Mouse (Mus musculus) kidney, adult 2 months (tissue): ENCODE results near the gene Spry2. TPM values are rescaled to one million over a fixed set of nuclear protein-coding genes. Genes with fewer than 3 reads are reported as not detected.

Experiments
- DNase-seq: peaks from one replicate; pipeline ENCODE4 v3.0.0; 2021
- H3K27ac ChIP-seq: fragments of 200-500 bp; 2 replicates; pipeline ENCODE4 v1.5.1; 2012; ENCODE audit warnings: low read depth, low read length, control low read depth, inconsistent platforms; ENCODE audit not compliant: insufficient read depth
- H3K27me3 ChIP-seq: fragments of 200-500 bp; replicated peaks from 2 replicates; pipeline ENCODE4 v1.6.1; 2012; ENCODE audit warnings: mild to moderate bottlenecking, moderate library complexity, low read length, inconsistent platforms; ENCODE audit not compliant: control insufficient read depth, insufficient read depth
- H3K36me3 ChIP-seq: fragments of 200-500 bp; 2 replicates; pipeline ENCODE4 v1.6.1; 2012; ENCODE audit warnings: mild to moderate bottlenecking, moderate library complexity, low read length, inconsistent platforms; ENCODE audit not compliant: control insufficient read depth, insufficient read depth
- H3K4me1 ChIP-seq: fragments of 200-500 bp; 2 replicates; pipeline ENCODE4 v1.6.1; 2011; ENCODE audit warnings: low read length; ENCODE audit not compliant: control insufficient read depth, insufficient read depth
- H3K4me3 ChIP-seq: fragments of 200-500 bp; 2 replicates; pipeline ENCODE4 v1.5.1; 2011; ENCODE audit warnings: mild to moderate bottlenecking, low read depth, low read length, control low read depth; ENCODE audit not compliant: insufficient read depth
- CTCF ChIP-seq: fragments of 200-500 bp; conservative IDR thresholded peaks from 2 replicates; pipeline ENCODE4 v1.5.1; 2011; ENCODE audit warnings: low read depth, mild to moderate bottlenecking, control low read depth, low read length, moderate library complexity, mixed read lengths; ENCODE audit not compliant: insufficient read depth, insufficient read length
- POLR2A ChIP-seq: fragments of 200-500 bp; IDR thresholded peaks from one replicate; pipeline ENCODE4 v1.6.1; 2011; ENCODE audit warnings: low read depth, low read length, control low read depth
- WGBS: fragments of 180-500 bp; shearing (Covaris S2); methylation state at CpG from one replicate; pipeline ENCODE4 v1.1.7; 2018; 5-methylcytosine and 5-hydroxymethylcytosine counted together
- polyA plus RNA-seq: library from polyadenylated mRNA; depleted of rRNA; stranded (reverse); fragments of >200 nt; gene quantifications from 2 replicates; pipeline ENCODE4 v1.2.3, GENCODE M21; 2012

The Spry2 gene
- polyA plus RNA-seq, 1 experiment = 14.3 TPM

DNA sequence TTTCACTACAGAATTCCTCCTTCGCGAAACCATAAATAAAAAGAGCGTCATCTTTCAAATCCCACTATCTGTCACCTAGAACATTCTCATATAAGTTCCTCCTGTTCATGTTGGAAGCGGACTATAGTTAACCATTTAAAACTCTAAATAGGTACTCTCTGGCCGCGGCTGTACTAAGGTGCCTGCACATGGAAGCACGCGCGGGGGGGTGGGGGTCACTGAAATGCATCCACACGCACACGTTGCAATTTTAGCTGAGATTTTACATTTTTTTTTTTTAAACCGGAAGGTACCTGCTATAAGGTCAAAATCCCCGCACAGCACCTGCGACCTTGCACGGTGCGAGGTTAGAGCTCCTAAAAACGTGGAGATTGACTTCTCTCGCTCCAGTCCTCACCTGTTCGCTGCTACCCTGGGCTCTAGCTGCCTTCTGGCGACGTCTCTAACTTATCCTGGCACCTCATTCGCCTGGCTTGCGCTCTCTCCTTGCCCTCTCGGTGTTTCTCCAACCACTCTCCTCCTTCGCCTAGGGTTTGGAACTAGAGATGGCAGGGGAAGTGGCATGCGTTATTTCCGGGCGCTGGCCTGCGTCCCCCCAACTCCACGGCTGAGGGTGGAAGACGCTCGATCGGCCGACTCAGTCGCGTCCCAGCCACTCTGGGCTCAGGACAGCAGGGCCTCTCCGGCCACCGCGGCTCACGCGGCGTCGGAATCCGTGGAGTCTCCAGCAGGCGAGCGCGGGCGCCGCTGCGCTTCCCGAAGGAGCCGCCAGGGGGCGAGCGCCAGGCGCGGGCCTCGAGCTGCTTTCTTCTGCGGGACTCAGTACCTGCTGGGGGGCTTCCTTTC is 1.9 kb upstream of the Spry2 start:
- Histone ChIP-seq H3K4me1 (no peaks in the 10 kb centered on the region; the same call in 1 of the 2 replicates), H3K27ac (peak overlapping the region; percentile 99), H3K4me3 (peak overlapping the region; percentile 61), H3K36me3 (no peaks in the 10 kb centered on the region), H3K27me3 (no peaks in the 10 kb centered on the region)
- TF ChIP-seq POLR2A (peak; percentile 56), CTCF (peak; percentile 63)
- DNase-seq = peak; percentile 93
- WGBS = under 1% methylated on average over 58 of the region's 58 CpGs

DNA sequence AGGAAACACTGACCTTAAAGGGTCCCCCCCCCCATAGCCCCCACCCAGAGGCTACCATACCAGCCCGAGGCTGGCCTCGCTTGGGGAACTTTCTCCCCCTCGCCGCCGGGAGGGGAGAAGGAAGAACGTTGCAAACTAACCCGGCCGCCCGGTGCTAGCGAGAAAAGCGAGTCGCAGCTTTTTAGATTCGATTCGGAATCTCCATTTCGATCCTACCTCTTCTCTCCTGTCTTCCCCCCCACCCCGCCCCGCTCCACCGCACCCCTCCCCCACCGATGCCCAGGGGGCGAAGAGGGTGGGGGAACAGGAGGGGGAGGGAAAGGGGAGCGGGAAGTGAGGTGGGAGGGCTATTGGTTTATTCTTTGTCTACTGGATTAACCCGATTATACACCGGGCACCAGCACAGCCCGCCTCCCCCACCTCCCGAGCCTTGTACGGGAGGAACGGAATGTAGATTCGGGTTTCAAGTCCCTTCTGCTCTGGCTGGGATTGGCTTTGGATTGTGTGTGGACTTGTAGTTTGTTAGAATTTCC is 1.0 kb upstream of the Spry2 start:
- Histone ChIP-seq H3K27ac (peak overlapping the region; percentile 99), H3K27me3 (no peaks in the 10 kb centered on the region), H3K36me3 (no peaks in the 10 kb centered on the region), H3K4me1 (no peaks in the 10 kb centered on the region; the same call in 1 of the 2 replicates), H3K4me3 (peak overlapping the region; percentile 58)
- peak; percentile 85 for DNase-seq
- TF ChIP-seq POLR2A (no peak), CTCF (no peak)
- under 1% methylated on average over 25 of the region's 28 CpGs for WGBS

DNA sequence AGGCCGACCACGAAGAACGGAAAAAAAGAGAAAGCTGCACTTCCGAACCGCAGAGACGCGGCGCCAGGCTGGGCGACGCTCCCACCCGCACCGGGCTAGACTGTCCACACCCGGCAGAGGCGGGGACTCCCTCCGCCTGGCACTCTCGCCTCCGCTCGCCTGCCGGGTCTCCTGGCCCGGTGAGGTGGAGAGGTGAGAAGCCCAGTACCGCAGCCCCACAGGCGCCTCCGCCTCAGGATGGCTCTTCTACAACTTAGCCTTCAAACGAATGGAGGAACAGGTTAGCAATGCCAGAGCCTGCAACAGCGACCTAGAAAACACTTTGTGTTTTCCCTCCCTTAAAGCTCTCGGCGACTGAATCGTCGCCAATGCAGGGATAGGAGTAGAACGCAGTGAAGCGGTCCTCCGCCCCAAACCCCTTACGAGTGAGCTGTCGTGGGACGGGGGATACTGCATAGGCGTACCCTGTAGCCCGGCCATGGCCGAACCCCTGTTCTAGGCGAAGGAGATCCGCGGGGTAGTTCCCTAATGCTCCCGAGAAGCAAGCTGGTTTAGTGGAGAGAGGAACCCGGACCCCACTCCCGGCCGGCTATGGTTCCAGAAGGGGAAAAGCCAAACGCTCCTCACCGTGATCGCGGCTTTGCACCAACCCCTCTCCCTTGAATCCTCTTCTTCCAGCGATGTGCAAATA is 513 bp downstream of the Spry2 start:
- TF ChIP-seq POLR2A = no peak
- TF ChIP-seq CTCF = no peak
- Histone ChIP-seq H3K36me3 (no peaks in the 10 kb centered on the region), H3K4me3 (peak overlapping the region; percentile 93), H3K27me3 (no peaks in the 10 kb centered on the region), H3K4me1 (no peaks in the 10 kb centered on the region; the same call in 1 of the 2 replicates), H3K27ac (peak overlapping the region; percentile 69)
- peak; percentile 73 for DNase-seq
- WGBS = under 1% methylated on average over 50 of the region's 50 CpGs

DNA sequence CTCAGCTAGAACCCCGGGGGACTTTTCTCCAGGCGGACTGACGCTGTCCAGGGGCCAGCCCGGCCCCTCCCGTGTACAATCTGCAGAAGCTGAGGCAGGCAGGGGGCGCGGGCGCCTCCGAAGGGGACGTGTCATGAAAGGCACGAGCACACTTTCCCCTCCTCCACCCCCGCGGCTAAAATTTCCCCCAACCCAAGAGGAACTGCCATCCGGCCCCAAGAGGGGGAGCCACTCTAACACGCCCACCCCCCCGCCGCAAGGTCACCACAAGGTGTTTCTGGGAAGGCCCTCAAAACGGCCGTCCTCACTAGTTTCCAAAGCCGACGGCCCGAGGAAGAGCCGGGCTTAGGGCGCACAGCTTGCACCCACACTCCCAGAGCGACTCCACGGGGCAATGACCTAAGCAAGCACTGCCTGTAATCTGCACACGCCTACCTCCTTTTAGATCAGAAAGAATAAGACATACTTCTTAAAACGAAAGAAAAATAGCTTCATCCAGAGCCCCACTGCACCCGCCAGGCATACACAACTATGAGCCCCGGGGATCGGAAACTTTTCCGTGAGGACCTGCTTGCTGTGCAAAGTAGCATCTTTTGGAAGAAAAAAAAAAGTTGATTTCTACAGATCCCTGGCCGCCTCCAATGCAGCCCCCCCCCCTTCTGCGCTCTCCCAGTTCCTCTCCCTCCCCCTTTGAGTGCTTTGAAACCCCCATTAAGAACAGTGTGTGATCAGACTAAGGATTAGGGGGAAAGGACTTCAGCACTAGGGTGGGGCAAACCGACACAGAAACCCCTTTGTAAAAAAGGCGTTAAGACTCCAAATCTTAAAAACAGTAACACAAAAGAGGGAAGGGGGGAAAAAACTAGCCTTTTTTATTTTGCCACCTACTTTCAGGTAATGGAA is 1.4 kb downstream of the Spry2 start:
- Histone ChIP-seq H3K4me1 (no peaks in the 10 kb centered on the region; the same call in none of the 2 replicates), H3K27me3 (no peaks in the 10 kb centered on the region), H3K36me3 (no peaks in the 10 kb centered on the region), H3K27ac (peak overlapping the region; percentile 69), H3K4me3 (peak overlapping the region; percentile 93)
- WGBS = 1% methylated on average over 36 of the region's 36 CpGs
- no peak for TF ChIP-seq CTCF
- no peak for TF ChIP-seq POLR2A
- peak; percentile 61 for DNase-seq

DNA sequence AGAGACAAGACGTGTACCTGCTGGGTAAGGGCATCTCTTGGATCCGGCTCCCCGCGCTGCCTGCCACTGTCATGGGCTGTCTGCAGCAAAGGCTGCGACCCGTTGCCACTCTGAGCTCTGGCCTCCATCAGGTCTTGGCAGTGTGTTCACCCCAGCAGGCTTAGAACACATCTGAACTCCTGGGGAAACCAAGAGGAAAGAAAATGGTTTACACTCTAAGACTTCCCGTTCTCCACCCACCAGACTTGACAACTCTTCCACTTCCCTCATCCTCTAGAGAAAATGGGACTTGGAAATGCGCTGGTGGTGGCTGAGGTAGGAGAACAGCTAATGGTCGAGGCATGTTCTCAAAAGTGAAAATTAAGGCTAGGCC is 3.0 kb downstream of the Spry2 start:
- no peaks in the 10 kb centered on the region for H3K36me3 ChIP-seq
- peak overlapping the region; percentile 62 for H3K27ac ChIP-seq
- no peaks in the 10 kb centered on the region for H3K27me3 ChIP-seq
- peak overlapping the region; percentile 24 for H3K4me3 ChIP-seq
- no peak for TF ChIP-seq POLR2A
- TF ChIP-seq CTCF = no peak
- peak; percentile 38 for DNase-seq
- WGBS = 23% methylated on average over 9 of the region's 9 CpGs
- H3K4me1 ChIP-seq = no peaks in the 10 kb centered on the region; the same call in none of the 2 replicates

DNA sequence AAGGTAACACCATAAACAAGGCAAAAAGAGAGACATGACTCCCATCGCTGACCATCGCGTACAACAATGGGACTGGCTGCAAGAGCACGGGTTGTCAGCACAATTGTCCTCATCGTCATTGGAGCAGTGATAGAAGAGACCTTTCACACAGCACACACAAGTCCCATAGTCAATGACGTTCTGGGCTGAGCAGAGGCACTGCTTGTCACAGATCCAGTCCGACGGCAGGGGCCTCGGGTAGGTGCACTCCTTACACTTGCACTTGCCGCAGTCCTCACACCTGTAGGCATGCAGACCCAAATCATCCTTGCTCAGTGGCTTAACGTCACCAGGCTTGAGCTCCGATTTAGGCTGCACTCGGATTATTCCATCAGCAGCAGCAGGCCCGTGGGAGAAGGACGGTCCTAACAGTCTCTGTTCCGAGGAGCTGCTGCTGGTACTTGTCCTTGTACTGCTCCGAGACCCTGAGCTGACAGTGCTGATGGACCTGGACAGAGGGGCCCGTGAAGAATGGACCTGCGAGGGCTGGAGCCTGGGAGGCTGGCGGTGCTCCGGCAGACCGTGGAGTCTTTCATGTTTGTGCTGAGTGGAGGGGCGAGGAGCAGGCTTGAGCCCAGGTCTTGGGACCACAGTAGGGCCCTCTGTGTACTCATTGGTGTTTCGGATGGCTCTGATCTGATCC is 3.5 kb downstream of the Spry2 start:
- TF ChIP-seq CTCF = no peak
- no peak for TF ChIP-seq POLR2A
- H3K4me1 ChIP-seq = no peaks in the 10 kb centered on the region; the same call in none of the 2 replicates
- peak; percentile 22 for DNase-seq
- 0 out of 2 replicates have a peak overlapping the region, but pooled peaks have one; percentile 62 for H3K27ac ChIP-seq
- no peaks in the 10 kb centered on the region for H3K27me3 ChIP-seq
- no peaks in the 10 kb centered on the region for H3K36me3 ChIP-seq
- WGBS = 46% methylated on average over 24 of the region's 24 CpGs
- H3K4me3 ChIP-seq = peak overlapping the region; percentile 24
